Mouse (Mus musculus) ovary, adult 18-20 months (tissue): ENCODE measurements around the gene Rnd1.

ENCODE experiments used
- DNase-seq: peaks from one replicate; pipeline ENCODE4 v3.0.0; 2022; ENCODE audit warnings: low spot score, mixed read lengths

The Rnd1 gene

GRCm38 (mm10) chr15:98677977-98678376 lies 716 bp upstream of the Rnd1 start:
- no peak for DNase-seq

- DNase-seq: no peak
These were observed 790 bp downstream of the Rnd1 start for GRCm38 (mm10) chr15:98676471-98676870.

DNA sequence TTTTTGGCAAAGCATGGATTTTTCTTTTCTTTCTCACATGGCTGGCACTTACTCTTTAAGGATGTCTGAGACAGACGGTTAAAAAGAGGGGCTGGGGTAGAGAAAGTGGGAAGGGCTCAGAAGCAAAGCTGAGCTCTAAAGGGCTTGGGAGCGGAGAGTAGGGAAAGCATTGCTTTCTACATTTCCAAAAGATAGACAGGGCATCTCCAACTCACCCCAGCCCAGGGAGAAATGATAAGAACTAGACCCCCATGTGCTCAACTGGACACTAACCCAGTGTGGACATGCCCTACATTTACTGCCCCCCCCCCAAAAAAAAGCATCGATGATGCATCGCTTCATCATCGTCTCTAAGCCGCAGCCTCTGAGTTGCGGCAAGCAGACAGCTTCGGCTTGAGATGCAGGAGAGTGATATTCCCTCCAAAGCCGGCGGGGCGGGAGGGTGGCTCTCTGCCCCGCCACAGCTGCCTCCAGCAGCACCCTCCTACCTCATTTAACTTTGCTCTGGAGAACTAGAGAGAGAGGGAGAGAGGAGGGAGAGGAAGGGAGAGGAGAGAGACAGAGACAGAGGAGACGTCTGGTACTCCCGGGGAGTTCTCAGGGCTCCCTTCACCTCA lies 1.5 kb downstream of the Rnd1 start:
- DNase-seq: no peak

DNA sequence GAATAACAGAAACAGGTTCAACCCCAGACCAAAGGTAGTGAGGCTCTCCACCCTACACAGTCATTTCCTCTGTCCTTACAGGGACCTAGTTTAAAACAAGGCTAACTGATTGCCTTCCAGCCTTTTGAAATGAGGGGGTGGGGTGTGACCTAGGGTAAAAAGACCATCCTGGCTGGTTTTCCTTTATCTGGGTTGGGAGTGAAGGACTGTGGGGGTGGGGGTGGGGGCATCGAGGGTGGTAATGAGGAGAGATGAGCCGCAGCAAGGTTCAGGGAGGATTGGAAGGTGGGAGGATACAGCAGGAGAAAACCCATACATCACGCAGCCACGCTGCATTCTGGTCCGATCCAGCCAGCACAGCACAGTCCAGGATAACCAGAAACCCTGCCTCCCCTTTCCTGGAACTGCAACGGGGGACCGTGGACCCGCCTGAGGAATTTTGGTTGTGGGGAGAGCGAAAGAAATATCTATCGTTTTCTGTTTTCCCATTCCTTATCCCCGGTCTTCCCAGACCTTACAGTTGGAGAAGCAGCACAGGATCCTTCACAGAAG lies 2.2 kb downstream of the Rnd1 start:
- DNase-seq: no peak

- DNase-seq: no peak
These were observed 2.8 kb downstream of the Rnd1 start for GRCm38 (mm10) chr15:98674284-98674993.

GRCm38 (mm10) chr15:98673732-98674131 lies 3.5 kb downstream of the Rnd1 start:
- DNase-seq: no peak

GRCm38 (mm10) chr15:98672592-98672991 lies 4.7 kb downstream of the Rnd1 start:
- no peak for DNase-seq

GRCm38 (mm10) chr15:98664042-98664907 lies 13.0 kb downstream of the Rnd1 start:
- no peak for DNase-seq

DNA sequence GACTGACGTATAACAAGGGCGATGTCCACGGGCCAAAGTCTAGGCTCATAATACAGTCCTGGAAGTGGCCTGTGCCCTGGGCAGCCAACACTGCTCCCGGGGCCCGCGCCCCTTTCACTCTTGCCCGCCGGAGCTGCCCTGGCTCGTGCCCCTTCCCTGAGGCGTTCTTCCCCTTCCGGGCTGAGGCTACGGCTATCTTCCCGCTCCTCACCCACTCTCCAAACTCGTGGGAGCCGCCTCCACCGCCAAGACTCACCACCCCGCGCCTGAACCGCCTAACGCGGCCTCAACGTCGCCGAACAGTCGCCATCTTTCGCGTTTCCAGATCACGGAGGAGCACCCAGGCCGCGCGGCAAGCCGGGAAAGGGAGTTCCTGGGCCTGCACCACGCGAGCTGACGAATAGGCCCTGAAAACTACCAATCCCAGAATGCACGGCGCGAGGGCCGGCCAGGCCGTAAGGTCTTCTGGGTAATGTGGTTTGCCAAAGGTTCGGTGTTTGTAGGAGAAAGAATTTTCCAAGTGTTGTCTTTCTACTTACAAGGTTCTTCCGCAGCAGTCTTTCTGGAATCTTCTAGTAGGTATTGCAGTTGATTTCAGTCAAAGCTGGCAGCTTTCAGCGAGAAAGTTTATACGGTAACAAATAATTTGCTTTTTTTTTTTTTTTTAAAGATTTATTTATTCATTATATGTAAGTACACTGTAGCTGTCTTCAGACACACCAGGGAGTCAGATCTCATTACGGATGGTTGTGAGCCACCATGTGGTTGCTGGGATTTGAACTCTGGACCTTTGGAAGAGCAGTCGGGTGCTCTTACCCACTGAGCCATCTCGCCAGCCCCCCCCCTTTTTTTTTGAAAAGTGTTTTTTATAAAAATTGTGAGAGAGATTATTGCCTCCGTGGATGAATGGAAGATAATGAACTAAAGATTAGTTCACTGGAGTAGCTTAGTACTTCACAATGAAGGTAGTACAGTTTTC lies 14.4 kb downstream of the Rnd1 start, which contains the start of gene Ddx23:
TSS of gene Ddx23 (minus strand) at position 328 of the 979 bp plus-strand sequence.
- DNase-seq: peak; percentile 92

GRCm38 (mm10) chr15:98662198-98662566 lies 15.1 kb downstream of the Rnd1 start:
- no peak for DNase-seq

DNA sequence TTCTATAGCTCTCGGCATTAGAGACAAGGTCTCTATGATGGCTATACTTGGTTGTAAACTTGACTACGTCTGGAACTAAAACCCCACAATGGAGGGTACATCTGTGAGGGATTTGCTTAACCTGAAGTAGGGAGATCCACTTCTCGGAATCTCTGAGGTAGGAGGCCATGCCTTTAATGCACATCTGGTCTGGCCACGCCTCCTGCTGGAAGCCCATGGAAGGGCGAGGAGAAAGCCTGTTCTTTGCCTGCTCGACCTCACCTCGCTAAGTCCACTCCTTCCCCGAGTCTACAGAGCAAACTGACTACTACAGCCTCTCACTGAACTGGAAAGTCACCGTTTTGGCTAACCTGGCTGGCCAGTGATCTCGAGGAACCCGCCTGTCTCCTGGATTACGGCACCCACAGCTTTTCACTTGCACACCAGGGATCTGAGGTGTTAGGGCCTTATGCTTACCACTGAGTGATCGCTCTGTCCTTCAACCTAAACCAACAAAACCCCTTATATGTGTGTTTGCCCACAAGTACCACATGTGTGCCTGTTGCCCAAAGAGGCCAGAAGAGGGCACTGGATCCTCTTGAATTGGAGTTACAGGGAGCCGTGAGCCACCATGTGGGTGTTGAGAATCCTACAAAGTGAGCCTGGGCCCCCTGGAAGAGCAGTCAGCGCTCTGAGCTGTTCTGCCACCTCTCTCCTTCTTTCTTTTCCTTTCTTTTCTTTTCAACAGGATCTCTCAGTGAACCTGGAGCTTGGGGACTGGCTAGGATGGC lies 20.1 kb downstream of the Rnd1 start:
- DNase-seq: no peak

- no peak for DNase-seq
These were observed 25.1 kb downstream of the Rnd1 start for GRCm38 (mm10) chr15:98652174-98652573.

DNA sequence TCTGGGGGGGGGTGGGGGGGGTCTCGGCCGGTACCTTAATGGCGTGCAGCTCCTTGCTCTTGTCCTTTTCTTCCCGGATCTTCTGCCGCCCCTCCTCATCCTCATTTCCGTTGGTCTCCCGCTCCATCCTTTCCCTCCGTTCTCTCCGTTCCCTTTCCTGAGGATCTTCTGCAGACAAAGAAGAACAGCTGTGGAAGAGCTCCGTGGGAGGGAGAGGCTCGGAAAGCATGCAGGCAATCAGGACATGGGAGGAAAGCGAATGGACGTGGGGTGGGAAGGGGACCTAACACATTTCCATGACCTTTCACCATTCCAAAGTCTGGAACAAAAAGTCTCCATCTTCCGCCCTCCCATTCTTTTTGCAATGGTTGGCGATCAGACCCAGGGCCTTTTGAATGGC lies 25.8 kb downstream of the Rnd1 start:
- DNase-seq: no peak

- no peak for DNase-seq
These were observed 29.2 kb downstream of the Rnd1 start for GRCm38 (mm10) chr15:98648071-98648470.

DNA sequence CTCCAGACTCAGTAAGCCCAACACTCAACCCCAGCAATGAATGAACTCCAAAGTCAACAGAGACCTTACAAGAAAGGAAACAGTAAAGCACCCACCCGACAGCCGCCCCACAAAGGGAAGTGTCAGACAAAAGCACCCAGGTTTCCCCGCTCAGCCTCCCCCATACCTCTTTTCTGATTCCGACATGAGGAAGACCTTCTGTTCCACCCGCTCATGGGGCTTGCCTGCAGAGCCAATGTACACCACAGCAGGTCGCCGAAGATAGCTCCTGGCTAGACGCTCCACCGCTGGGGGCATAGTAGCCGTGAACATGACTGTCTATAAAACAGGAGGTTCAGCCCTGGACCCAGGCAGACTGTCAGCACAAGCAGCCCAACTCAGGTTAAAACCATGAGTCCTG lies 30.0 kb downstream of the Rnd1 start:
- no peak for DNase-seq

DNA sequence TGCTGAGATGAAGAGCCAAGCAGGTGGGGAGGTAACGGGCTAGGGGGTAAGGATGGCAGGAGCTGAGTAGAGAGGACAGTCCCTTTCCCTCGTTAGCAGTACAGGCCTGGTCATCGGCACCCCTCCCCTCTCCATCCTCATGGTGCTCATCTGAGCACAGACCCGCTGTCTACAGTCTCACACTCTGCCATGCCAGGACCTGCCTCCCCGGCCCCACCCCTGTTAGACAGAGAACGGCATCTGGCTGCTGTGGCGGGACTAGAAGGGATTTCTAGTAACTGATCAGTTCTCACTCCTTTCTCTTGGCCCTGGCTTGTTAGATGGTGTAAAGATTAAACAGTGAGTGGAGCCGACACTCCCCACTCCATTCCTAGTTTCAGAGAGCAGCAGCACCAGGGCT lies 30.5 kb downstream of the Rnd1 start:
- DNase-seq: no peak

DNA sequence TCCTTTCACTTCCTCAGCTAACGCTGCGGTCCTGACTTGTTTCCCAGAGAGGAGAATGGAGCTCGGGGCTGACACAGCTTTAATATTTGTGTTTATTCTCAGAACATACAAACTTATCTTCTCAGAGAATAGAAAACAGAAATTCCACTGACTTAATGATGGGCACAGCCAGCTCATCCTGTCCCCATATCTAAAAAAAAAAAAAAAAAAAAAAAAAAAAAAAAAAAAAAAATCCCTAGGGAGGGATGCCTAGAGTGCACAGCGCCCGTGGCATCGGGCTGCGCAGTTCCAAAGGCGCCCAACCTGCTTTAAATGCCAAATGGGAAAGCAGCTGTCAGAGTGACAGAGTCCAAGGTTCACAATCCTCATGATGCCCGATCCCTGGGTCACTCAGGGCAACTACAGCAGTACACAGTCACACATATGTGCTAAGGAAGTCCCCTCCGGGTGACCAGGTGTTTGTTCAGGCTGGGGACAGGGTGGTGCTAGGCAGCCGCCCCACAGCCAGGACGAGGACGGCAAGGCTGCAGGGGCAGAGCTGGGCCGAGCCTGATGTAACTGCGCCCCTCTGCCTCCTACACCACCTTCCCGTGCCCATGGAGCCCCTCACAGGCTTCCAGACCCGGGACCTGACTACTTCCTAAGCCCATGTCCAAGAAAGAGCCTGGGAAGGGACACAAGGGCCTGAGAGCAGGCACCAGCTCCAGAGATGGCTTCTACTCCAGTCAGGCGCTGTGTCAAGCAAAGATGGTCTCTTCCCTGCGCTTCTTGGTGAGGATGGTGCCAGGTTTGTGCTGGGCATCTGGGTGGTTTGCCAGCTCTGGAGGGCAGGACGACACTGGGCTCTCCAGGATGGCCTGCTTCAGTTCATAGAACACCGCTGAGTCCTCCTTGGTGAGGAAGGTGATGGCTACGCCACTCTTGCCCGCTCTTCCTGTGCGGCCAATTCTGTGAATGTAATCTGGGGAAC lies 31.9 kb downstream of the Rnd1 start:
- DNase-seq: no peak

DNA sequence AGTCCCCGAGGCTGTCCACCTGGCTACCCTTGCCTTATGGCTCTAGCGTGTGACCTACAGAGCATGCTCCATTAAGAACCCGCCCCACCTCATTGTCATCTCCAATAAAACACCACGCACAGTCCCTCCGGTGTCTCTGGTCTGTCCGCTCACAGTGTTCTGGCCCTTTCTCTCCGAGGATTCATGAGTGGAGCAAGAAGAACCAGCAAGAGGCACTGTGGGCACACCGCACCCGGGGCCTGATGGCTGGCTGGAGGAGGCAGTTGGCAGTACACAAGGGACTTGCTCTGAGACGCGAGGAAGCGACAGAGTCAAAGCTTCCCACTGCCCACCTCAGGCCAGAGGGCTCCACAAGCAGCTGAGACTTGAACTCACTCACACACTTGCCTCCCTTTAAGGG lies 32.9 kb downstream of the Rnd1 start:
- DNase-seq: no peak

GRCm38 (mm10) chr15:98640157-98640556 lies 37.1 kb downstream of the Rnd1 start:
- no peak for DNase-seq
